Comparison of ENCODE assay signal across 8 mouse cellular contexts in the genomic region with DNA sequence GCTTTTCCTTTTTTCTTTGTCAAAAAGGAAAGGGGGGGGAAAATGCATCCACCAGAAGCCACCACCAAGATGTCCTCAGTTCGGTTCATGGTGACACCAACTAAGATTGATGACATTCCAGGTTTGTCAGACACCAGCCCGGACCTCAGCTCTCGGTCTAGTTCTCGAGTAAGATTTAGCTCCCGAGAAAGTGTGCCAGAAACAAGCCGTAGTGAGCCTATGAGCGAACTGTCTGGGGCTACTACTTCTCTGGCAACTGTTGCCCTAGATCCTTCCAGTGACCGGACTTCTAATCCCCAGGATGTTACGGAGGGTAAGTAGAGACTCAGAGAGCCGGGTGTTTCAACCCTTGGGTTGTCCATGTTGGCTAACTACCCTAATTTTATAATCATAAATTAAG. TPM values are rescaled to one million over a fixed set of nuclear protein-coding genes. Genes with fewer than 3 reads are reported as not detected.
DNase-seq lines count a peak whose midpoint lies in the region; ATAC-seq lines count a peak whose summit lies in the region.

No protein-coding gene starts in this region.

- H3K27me3 ChIP-seq in forebrain, embryonic 12.5 days: no peaks in the 10 kb centered on the region
- no peaks in the 10 kb centered on the region for H3K27me3 ChIP-seq in hindbrain, embryonic 16.5 days (replicated peaks; ENCODE audit: control insufficient read depth, insufficient read depth, low read length)

- peaks cover 42% of the 10 kb centered on the region for H3K4me1 ChIP-seq in forebrain, embryonic 12.5 days
- H3K4me1 ChIP-seq in hindbrain, embryonic 16.5 days (ENCODE audit: control insufficient read depth, insufficient read depth, low read depth, low read length): peaks cover 29% of the 10 kb centered on the region

- no peaks in the 10 kb centered on the region for H3K36me3 ChIP-seq in forebrain, embryonic 12.5 days (replicated peaks)
- H3K36me3 ChIP-seq in hindbrain, embryonic 16.5 days (ENCODE audit: control insufficient read depth, insufficient read depth, low read length): no peaks in the 10 kb centered on the region

- peak overlapping the region; percentile 92 for H3K4me2 ChIP-seq in forebrain, embryonic 12.5 days
- H3K4me2 ChIP-seq in hindbrain, embryonic 16.5 days (ENCODE audit: low read length): peak overlapping the region; percentile 79

- no peak for ATAC-seq in forebrain, embryonic 12.5 days (ENCODE audit: low FRiP score)
- no peak for ATAC-seq in hindbrain, embryonic 16.5 days
- no peak for ATAC-seq in monocyte, adult 5-6 weeks (replicated peaks; ENCODE audit: insufficient number of reproducible peaks, low FRiP score, low TSS enrichment, poor library complexity, severe bottlenecking)

- DNase-seq in kidney, adult 18-20 months: peak; percentile 20
- no peak for DNase-seq in kidney, adult 8-10 months
- DNase-seq in adipocyte (ENCODE audit: low spot score): peak; percentile 26
- peak; percentile 23 for DNase-seq in mesoderm, embryonic 11.5 days (ENCODE audit: low read depth, low spot score)
- peak; percentile 46 for DNase-seq in thymus, postnatal 25 days

- H3K9me3 ChIP-seq in forebrain, embryonic 12.5 days: no peaks in the 10 kb centered on the region
- no peaks in the 10 kb centered on the region for H3K9me3 ChIP-seq in hindbrain, embryonic 16.5 days (ENCODE audit: control insufficient read depth, low read length)

- H3K9ac ChIP-seq in forebrain, embryonic 12.5 days: peak overlapping the region; percentile 71
- peak overlapping the region; percentile 87 for H3K9ac ChIP-seq in hindbrain, embryonic 16.5 days (ENCODE audit: low read depth, low read length)

- H3K27ac ChIP-seq in forebrain, embryonic 12.5 days: no peak overlapping the region
- no peak overlapping the region for H3K27ac ChIP-seq in hindbrain, embryonic 16.5 days (ENCODE audit: low read depth, low read length)

- peak overlapping the region; percentile 68 for H3K4me3 ChIP-seq in forebrain, embryonic 12.5 days (replicated peaks)
- H3K4me3 ChIP-seq in hindbrain, embryonic 16.5 days (ENCODE audit: low read length): peak overlapping the region; percentile 94

- WGBS in forebrain, embryonic 12.5 days: 68% methylated on average over 10 of the region's 10 CpGs
- WGBS in hindbrain, embryonic 16.5 days: 38% methylated on average over 10 of the region's 10 CpGs

RNA-seq across cellular contexts. Expression of a gene that starts 0.7 kb away (rescaled TPM):
- not detected in 2 replicates for polyA plus RNA-seq in forebrain, embryonic 12.5 days (2016; fragmentation: Nextera tagmentation; extraction: Ambion mirVana)
- polyA plus RNA-seq in hindbrain, embryonic 16.5 days (2015; fragmentation: Nextera tagmentation; extraction: Ambion mirVana): not detected in 2 replicates
- total RNA-seq in monocyte, adult 5-6 weeks (2017): 0.49 to 16.1 TPM (median 12.5 TPM) in 3 replicates

RNA-seq across cellular contexts. Expression of a gene that starts 1.2 kb away (rescaled TPM):
- 17.2 and 17.6 TPM in 2 replicates for polyA plus RNA-seq in forebrain, embryonic 12.5 days (2016; fragmentation: Nextera tagmentation; extraction: Ambion mirVana)
- 14.7 and 17.5 TPM in 2 replicates for polyA plus RNA-seq in hindbrain, embryonic 16.5 days (2015; fragmentation: Nextera tagmentation; extraction: Ambion mirVana)
- 175 to 238 TPM (median 221 TPM) in 3 replicates for total RNA-seq in monocyte, adult 5-6 weeks (2017)

RNA-seq across cellular contexts. Expression of a gene that starts 5.1 kb away (rescaled TPM):
- 152 and 157 TPM in 2 replicates for polyA plus RNA-seq in forebrain, embryonic 12.5 days (2016; fragmentation: Nextera tagmentation; extraction: Ambion mirVana)
- 165 and 189 TPM in 2 replicates for polyA plus RNA-seq in hindbrain, embryonic 16.5 days (2015; fragmentation: Nextera tagmentation; extraction: Ambion mirVana)
- total RNA-seq in monocyte, adult 5-6 weeks (2017): 47.8 to 69.9 TPM (median 58.9 TPM) in 3 replicates

RNA-seq across cellular contexts. Expression of a gene that starts 7.7 kb away (rescaled TPM):
- polyA plus RNA-seq in forebrain, embryonic 12.5 days (2016; fragmentation: Nextera tagmentation; extraction: Ambion mirVana): not detected in 2 replicates
- polyA plus RNA-seq in hindbrain, embryonic 16.5 days (2015; fragmentation: Nextera tagmentation; extraction: Ambion mirVana): 0.04 TPM in 1 of 2 replicates, not detected in the other
- total RNA-seq in monocyte, adult 5-6 weeks (2017): not detected in 3 replicates

RNA-seq across cellular contexts. Expression of a gene that starts 27.5 kb away (rescaled TPM):
- polyA plus RNA-seq in forebrain, embryonic 12.5 days (2016; fragmentation: Nextera tagmentation; extraction: Ambion mirVana): 8.2 and 13.6 TPM in 2 replicates
- polyA plus RNA-seq in hindbrain, embryonic 16.5 days (2015; fragmentation: Nextera tagmentation; extraction: Ambion mirVana): 28.5 and 32.4 TPM in 2 replicates
- 21.3 to 55.5 TPM (median 46.2 TPM) in 3 replicates for total RNA-seq in monocyte, adult 5-6 weeks (2017)

Comparison
In these comparisons a context has a peak if more than half of its experiments do, and no peak if none do; other contexts are left out.
1. DNase-seq: peak in kidney, adult 18-20 months (single experiment), adipocyte (single experiment), mesoderm, embryonic 11.5 days (single experiment) and thymus, postnatal 25 days (single experiment); none in kidney, adult 8-10 months (0 of 2).